Mouse (Mus musculus) naive thymus-derived CD4-positive, alpha-beta T cell, adult 5 months (primary cell): ENCODE measurements around the gene Hpdl. TPM values are rescaled to one million over a fixed set of nuclear protein-coding genes. Genes with fewer than 3 reads are reported as not detected.

Experiments used
- polyA plus RNA-seq: library from polyadenylated mRNA; unstranded; fragments of 100-300 nt; shearing (Covaris generic); gene quantifications from one replicate; pipeline ENCODE4 v1.2.1, GENCODE M21; 2017

The Hpdl gene
- 0.19 TPM for polyA plus RNA-seq

GRCm38 (mm10) chr4:116821694-116822016, at the start of gene Hpdl:
TSS of gene Hpdl (minus strand) at chr4:116821707.

DNA sequence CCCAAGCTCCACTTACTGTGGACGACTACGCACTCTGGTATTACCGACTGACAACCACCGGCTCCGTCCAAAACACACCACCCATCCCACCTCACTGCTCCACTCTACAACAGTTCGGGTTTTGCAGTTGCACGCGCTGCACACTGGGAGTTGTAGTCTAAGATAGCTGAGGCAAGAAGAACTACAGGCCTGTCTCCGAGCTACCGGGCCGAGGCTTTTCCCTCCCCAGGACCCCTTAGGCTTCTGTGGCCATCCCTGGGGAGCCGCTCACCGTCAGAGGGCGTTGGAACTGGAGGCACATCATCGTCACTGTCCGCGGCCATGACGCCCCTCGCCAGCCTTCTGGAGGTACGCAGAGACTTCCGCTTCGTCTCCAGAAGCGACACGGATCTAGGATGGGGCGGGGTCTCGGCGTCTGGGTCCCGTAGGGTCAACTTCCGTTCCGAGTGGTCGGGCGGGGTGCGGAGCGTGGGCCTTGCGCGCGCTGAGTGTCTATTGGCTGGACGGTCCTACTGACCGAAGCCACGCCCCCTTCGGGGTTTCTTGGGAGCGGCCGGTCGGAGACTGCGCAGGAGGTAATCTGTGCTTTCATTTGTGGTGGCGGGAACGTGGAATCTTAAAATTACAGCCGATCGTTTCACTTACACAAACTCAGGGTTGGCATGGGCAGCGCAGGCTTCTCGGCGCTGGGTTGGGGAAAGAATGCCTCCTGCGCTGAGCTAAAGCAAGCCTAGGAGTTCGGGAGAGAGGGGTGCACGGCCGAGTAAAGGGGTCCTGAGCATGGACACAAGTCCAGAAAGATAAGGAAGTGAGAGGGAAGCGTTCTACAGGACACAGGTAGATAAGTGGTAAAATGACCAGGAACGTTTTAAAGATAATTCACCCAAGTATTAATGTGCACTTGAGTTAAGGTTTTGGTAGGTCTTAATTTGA, 14.0 kb downstream of the Hpdl start, which contains the start of the genes Toe1 and Mutyh:
Gene Toe1 (minus strand): TSS at position 444 of the 933 bp plus-strand sequence.
Gene Mutyh (plus strand): TSS at position 527 of the 933 bp plus-strand sequence.

Other genes with a start within 250 kb of the Hpdl start
- 6.9 TPM for gene Ccdc17, start 225.1 kb downstream of the Hpdl start, polyA plus RNA-seq
- 112 TPM for gene Nasp, start 193.8 kb downstream of the Hpdl start, polyA plus RNA-seq
- 236 TPM for gene Akr1a1, start 170.0 kb downstream of the Hpdl start, polyA plus RNA-seq
- 505 TPM for gene Prdx1, start 136.2 kb downstream of the Hpdl start, polyA plus RNA-seq
- gene Mmachc, start 113.3 kb downstream of the Hpdl start, polyA plus RNA-seq: 3.6 TPM
- gene Ccdc163, start 113.2 kb downstream of the Hpdl start, polyA plus RNA-seq: 4.2 TPM
- 6.3 TPM for gene Tesk2, start 100.8 kb downstream of the Hpdl start, polyA plus RNA-seq
- gene Toe1, start 14.1 kb downstream of the Hpdl start, polyA plus RNA-seq: 43.0 TPM
- 12.4 TPM for gene Mutyh, start 14.0 kb downstream of the Hpdl start, polyA plus RNA-seq
- gene Zswim5, start 55.7 kb upstream of the Hpdl start, polyA plus RNA-seq: 0.12 TPM
- 60.9 TPM for gene Urod, start 172.7 kb upstream of the Hpdl start, polyA plus RNA-seq
- gene Hectd3, start 173.6 kb upstream of the Hpdl start, polyA plus RNA-seq: 30.9 TPM
- 21.4 TPM for gene Eif2b3, start 197.7 kb upstream of the Hpdl start, polyA plus RNA-seq